Mouse (Mus musculus) ES-E14 (cell line): ENCODE data around the gene Fbxl7. TPM values are rescaled to one million over a fixed set of nuclear protein-coding genes. Genes with fewer than 3 reads are reported as not detected.

Experiments
- DNase-seq: peaks from one replicate; pipeline ENCODE4 v3.0.0-alpha.2; 2013; ENCODE audit warnings: low read depth, low spot score
- H3K27ac ChIP-seq: 2 replicates; pipeline ENCODE4 v1.5.1; 2012; ENCODE audit warnings: low read depth, mild to moderate bottlenecking, low read length, moderate library complexity, mixed read lengths; ENCODE audit not compliant: poor library complexity, insufficient read depth, severe bottlenecking
- H3K36me3 ChIP-seq: 2 replicates; pipeline ENCODE4 v1.6.1; 2012; ENCODE audit warnings: mild to moderate bottlenecking, low read length, moderate library complexity, mixed read lengths; ENCODE audit not compliant: control insufficient read depth, poor library complexity, insufficient read depth, severe bottlenecking
- H3K4me1 ChIP-seq, 2 experiments: fragments of 150-350 bp in 1 of 2; sonication (generic) in 1 of 2; 2 replicates each; pipeline ENCODE4 v1.6.1; 2012; ENCODE audit warnings: low read length in 2 of 2, mild to moderate bottlenecking in 1 of 2, mixed read lengths in 1 of 2; ENCODE audit not compliant: control insufficient read depth in 2 of 2, insufficient read depth in 2 of 2, poor library complexity in 1 of 2
- H3K4me3 ChIP-seq, 2 experiments: fragments of 150-350 bp in 1 of 2; sonication (generic) in 1 of 2; 2 replicates each; pipeline ENCODE4 v1.5.1; 2012; ENCODE audit warnings: low read length in 2 of 2, low read depth in 1 of 2, mild to moderate bottlenecking in 1 of 2, mixed read lengths in 1 of 2; ENCODE audit not compliant: insufficient read depth in 1 of 2, poor library complexity in 1 of 2, severe bottlenecking in 1 of 2
- H3K9ac ChIP-seq: 2 replicates; pipeline ENCODE4 v1.6.1; 2012; ENCODE audit warnings: low read depth, mild to moderate bottlenecking, low read length, mixed read lengths; ENCODE audit not compliant: poor library complexity, insufficient read depth, severe bottlenecking
- H3K9me3 ChIP-seq: fragments of 150-350 bp; sonication (generic); 2 replicates; pipeline ENCODE4 v1.6.1; 2012; ENCODE audit warnings: low read depth, mild to moderate bottlenecking, low read length; ENCODE audit not compliant: control insufficient read depth, insufficient read depth
- CHD2 ChIP-seq: IDR thresholded peaks from 2 replicates; pipeline ENCODE4 v1.6.1; 2014; ENCODE audit warnings: mild to moderate bottlenecking, low read depth, low read length, inconsistent platforms
- HCFC1 ChIP-seq: IDR thresholded peaks from 2 replicates; pipeline ENCODE4 v1.6.1; 2012; ENCODE audit warnings: low read length, inconsistent platforms, borderline replicate concordance; ENCODE audit not compliant: insufficient read depth
- MAFK ChIP-seq: IDR thresholded peaks from 2 replicates; pipeline ENCODE4 v1.6.1; 2014; ENCODE audit warnings: mild to moderate bottlenecking, low read depth, low read length, inconsistent platforms; ENCODE audit not compliant: insufficient read depth
- ZC3H11A ChIP-seq: IDR thresholded peaks from 2 replicates; pipeline ENCODE4 v1.6.1; 2012; ENCODE audit warnings: low read depth, mild to moderate bottlenecking, inconsistent platforms, low read length, borderline replicate concordance
- ZNF384 ChIP-seq: IDR thresholded peaks from 2 replicates; pipeline ENCODE4 v1.6.1; 2012; ENCODE audit warnings: low read depth, low read length, inconsistent platforms
- in situ Hi-C, 2 experiments: fragments of 600-800 bp; cut with MboI; formaldehyde crosslinking; loops; one replicate each; pipeline ENCODE4 v1.15.1; 2025; ENCODE audit warnings: low sequenced_read_pairs in 2 of 2, inconsistent platforms in 1 of 2; ENCODE audit not compliant: unreplicated experiment in 2 of 2
- total RNA-seq: library from RNA; depleted of rRNA; stranded (reverse); fragments of 300-350 nt; gene quantifications from 2 replicates; pipeline ENCODE4 v1.2.3, GENCODE M21; 2012

The Fbxl7 gene
- total RNA-seq, 1 experiment: 0.98 TPM

GRCm38 (mm10) chr15:26704966-26705365 is 190.4 kb downstream of the Fbxl7 start:
- no peak overlapping the region for H3K4me3 ChIP-seq
- H3K4me1 ChIP-seq: no peaks in the 10 kb centered on the region
- in situ Hi-C loops: no loop called here
- no peak overlapping the region for H3K27ac ChIP-seq
- no peak overlapping the region for H3K9ac ChIP-seq
- H3K36me3 ChIP-seq: no peaks in the 10 kb centered on the region
- no peaks in the 10 kb centered on the region for H3K9me3 ChIP-seq
- no peak for DNase-seq
- TF ChIP-seq ZNF384 (no peak), CHD2 (no peak), ZC3H11A (no peak)

GRCm38 (mm10) chr15:26703156-26703840 is 192.1 kb downstream of the Fbxl7 start:
- H3K27ac ChIP-seq: no peak overlapping the region
- H3K9me3 ChIP-seq: no peaks in the 10 kb centered on the region
- no peak overlapping the region for H3K9ac ChIP-seq
- no peak for DNase-seq
- no peaks in the 10 kb centered on the region for H3K36me3 ChIP-seq
- in situ Hi-C loops: no loop called here
- no peak overlapping the region for H3K4me3 ChIP-seq
- TF ChIP-seq MAFK (no peak), HCFC1 (no peak), ZNF384 (no peak), CHD2 (no peak), ZC3H11A (no peak)
- no peaks in the 10 kb centered on the region for H3K4me1 ChIP-seq

- H3K4me3 ChIP-seq: no peak overlapping the region
- H3K9me3 ChIP-seq: no peaks in the 10 kb centered on the region
- H3K27ac ChIP-seq: no peak overlapping the region
- H3K9ac ChIP-seq: no peak overlapping the region
- no peak for DNase-seq
- in situ Hi-C loops: no loop called here
- no peaks in the 10 kb centered on the region for H3K4me1 ChIP-seq
- no peaks in the 10 kb centered on the region for H3K36me3 ChIP-seq
- TF ChIP-seq HCFC1 (no peak), CHD2 (no peak), ZC3H11A (no peak), ZNF384 (no peak), MAFK (no peak)
These were observed 193.3 kb downstream of the Fbxl7 start for GRCm38 (mm10) chr15:26701949-26702675.

GRCm38 (mm10) chr15:26693075-26693474 is 202.3 kb downstream of the Fbxl7 start:
- Histone ChIP-seq H3K36me3 (no peaks in the 10 kb centered on the region), H3K4me3 (no peak overlapping the region), H3K9ac (no peak overlapping the region), H3K27ac (no peak overlapping the region), H3K4me1 (no peaks in the 10 kb centered on the region), H3K9me3 (no peaks in the 10 kb centered on the region)
- in situ Hi-C loops: no loop called here
- DNase-seq: no peak
- no peak for TF ChIP-seq ZNF384
- TF ChIP-seq HCFC1: no peak
- no peak for TF ChIP-seq CHD2
- TF ChIP-seq ZC3H11A: no peak
- no peak for TF ChIP-seq MAFK
